Mouse (Mus musculus): ENCODE measurements around the gene Usp47.

GRCm38 (mm10) chr7:111976401-111976800 is 46.9 kb upstream of the Usp47 start:
- TF ChIP-seq USF2 (IDR thresholded peaks at IDR 0.05; ENCODE audit: borderline replicate concordance in 1 of 2, insufficient read depth in 1 of 2, low read depth in 1 of 2, low read length in 2 of 2) (no peak), CHD1 (IDR thresholded peaks at IDR 0.05; ENCODE audit: low read depth, low read length) (no peak), CTCF (IDR thresholded peaks at IDR 0.05 in 2 of 3, conservative IDR thresholded peaks at IDR 0.05 in 1 of 3; ENCODE audit: control insufficient read depth in 1 of 3, insufficient read depth in 1 of 3, low read depth in 2 of 3, low read length in 3 of 3, poor library complexity in 1 of 3, severe bottlenecking in 1 of 3) (no peak), POLR2A (IDR thresholded peaks at IDR 0.05; ENCODE audit: control insufficient read depth in 1 of 2, insufficient read depth in 1 of 2, low read depth in 1 of 2, low read length in 2 of 2, poor library complexity in 1 of 2) (no peak), GATA1 (IDR thresholded peaks at IDR 0.05; ENCODE audit: low read depth, low read length) (no peak), RCOR1 (IDR thresholded peaks at IDR 0.05; ENCODE audit: low read depth, low read length) (no peak), E2F4 (IDR thresholded peaks at IDR 0.05; ENCODE audit: borderline replicate concordance, low read depth, low read length) (no peak)

Data from MEL (cell line).